Mouse (Mus musculus): ENCODE measurements at regions not wholly inside any gene's neighbourhood (a gene's known extent, or its start where the extent isn't known, plus 50 kb on each side); places are given as distances from the start of the nearest gene placed in this dataset.

DNA sequence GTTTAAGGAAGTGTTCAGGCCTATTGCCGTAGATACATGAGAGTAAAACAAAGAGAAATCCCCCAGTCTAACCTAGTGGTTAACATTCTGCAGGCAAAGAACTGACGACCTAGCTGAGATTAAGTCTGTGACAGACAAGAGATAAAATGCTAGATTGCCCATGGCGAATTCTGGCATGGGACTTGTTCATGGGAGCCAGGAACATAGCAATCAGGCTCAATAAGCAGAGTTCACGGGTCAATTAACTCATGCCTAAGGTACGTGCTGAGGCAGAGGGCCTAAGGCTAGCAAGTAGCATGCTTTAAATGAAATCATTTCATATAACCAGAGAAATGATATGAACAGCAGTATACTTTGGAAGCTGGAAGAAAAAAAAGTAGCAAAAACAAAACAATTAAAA, 1119.2 kb upstream of the Adgrl2 start:
- DNase-seq = no peak

DNA sequence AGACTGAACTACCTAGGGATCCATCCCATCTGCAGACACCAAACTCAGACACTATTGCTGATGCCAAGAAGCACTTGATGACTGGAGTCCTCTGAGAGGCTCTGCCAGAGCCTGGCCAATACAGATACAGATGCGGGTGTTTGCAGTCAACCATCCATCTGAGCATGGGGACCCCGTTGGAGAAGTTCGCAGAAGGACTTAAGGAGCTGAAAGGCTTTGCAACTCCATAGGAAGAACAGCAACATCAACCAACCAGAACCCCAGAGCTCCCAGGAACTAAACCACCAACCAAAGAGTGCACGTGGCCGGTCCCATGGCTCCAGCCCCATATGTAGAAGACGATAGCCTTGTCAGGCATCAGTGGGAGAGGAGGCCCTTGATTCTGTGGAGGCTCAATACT, 1121.9 kb upstream of the Adgrl2 start:
- DNase-seq = no peak

DNA sequence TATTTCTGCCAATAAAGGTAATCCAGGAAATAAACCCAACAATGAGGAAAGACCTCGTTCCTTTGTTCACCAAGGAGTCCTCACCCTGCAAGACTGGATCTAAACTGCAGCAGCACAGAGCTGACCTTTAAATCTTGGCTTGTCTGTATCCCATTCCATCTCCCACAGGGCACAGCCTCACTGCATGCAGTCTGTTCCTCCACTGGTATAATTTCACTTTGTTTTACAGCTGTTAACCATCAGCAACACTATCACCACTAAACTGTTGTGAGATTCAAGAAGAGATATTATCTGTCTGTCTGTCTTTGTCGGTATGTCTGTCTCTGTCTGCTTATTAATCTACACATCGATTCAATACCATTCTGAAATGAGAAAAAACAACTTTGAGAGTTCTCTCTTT, 1129.5 kb upstream of the Adgrl2 start:
- DNase-seq = no peak

DNA sequence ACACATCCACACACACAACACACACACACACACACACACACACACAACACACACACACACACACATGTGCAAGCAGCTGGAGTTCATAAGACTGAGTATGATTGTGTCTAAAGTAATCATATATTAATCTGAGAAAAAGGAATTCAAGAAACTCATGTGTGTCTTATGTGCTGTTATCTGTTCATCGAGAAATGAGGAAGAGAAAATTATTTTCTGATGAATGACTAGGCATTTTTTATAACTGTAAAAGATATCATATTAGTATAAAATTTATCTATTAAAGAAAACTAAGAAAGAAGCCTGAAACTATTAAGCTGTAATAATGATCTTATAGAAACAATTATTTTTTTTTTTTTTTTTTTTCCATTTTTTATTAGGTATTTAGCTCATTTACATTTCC, 1156.3 kb upstream of the Adgrl2 start:
- no peak for DNase-seq

DNA sequence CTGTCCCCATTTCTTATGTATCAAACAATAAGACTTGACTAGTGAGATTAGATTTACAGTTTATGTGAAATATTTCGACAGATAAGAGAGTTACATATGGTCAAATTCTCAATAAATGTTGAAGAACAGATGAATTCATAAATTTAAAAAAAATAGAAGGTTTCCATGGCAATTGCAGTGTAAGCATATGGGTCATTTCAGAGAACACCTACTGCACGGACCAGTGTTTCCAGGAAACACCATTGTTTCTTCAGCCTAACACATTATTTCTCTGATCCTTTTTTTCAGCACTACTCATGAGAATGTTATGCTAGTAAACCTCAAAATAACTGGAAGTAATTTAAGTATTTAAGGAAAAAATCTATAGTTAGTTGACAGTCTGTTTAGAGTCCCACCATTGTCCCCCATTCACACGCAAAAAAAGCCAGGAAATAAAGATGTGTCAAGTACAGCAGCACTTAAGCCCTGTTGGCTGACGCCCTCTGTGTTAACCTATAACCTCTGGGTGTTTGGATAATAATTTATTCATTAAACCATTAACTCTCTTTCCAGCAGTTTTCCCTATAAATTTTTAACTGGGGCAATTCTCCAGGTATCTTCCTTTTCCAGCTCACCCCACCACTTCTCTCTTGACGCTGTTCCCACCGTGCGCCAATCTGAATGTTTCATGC, 1160.9 kb upstream of the Adgrl2 start:
- DNase-seq = no peak

DNA sequence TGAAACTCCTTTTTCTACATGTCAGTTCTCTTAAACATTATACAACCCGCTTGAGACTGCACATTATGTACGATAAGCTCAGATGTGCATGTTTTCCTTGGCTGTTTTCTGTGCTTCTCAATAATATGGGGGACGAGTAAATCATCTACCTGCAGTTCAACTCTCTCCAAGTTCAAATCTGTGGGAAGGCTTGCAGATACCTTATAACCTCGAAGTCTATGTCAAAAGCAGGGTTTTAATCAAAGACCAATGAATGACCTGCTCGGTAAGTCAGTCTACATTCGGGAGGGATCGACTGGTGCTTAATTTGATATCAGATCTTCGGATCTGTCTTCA, 1161.4 kb upstream of the Adgrl2 start:
- DNase-seq = no peak

DNA sequence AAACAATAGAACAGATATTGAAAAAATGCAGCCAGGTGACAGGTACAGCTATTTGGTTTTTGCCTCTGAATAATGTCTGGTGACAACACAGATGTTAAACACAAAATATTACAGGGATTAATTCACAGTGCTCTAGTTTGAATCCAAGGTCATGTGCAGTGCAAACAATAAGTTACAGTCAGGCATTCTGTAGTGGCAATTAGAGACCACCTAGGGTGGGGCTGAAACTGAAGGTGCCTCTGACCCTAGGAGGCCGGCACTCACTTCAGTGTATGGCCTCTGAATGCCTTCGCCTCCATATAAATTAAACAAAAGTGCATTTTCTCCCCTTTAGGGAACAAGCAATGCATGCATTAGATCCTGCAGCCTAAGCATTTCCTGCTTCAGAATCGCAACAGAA, 1162.5 kb upstream of the Adgrl2 start:
- DNase-seq = no peak

DNA sequence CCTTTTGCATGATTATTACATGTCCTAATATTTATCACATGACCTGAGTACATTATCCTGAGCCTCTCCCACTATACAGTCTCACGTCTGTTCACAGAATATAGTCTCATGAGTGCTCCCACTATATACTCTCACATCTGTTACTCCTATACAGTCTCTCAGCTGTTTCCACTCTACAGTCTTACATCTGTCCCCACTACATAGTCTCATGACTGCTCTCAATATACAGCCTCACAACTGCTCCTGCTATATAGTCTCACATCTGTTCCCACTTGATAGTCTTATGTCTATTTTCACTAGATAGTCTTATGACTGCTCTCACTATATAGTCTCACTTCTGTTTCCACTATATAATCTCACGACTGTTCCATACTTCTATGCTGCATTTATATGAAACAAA, 1195.5 kb upstream of the Adgrl2 start:
- no peak for DNase-seq

DNA sequence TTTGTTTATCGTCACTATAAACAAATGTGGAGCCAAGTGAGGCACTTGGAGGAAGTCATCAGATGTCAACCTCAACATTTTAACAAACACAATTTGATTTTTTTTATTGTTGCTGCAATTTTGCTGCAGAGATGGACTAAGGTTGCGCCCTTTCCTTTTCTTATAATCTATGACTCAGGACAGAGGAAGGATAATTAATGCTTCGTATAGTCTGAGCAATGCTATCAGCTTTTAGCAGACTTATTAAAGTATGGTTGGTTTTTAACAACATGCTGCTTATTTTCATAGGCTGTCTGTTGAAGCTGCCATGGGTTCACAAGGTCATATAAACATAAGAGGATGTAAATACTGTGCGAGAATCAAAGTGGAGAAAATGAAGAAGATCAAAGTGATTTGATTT, 1202.8 kb upstream of the Adgrl2 start:
- DNase-seq = no peak

DNA sequence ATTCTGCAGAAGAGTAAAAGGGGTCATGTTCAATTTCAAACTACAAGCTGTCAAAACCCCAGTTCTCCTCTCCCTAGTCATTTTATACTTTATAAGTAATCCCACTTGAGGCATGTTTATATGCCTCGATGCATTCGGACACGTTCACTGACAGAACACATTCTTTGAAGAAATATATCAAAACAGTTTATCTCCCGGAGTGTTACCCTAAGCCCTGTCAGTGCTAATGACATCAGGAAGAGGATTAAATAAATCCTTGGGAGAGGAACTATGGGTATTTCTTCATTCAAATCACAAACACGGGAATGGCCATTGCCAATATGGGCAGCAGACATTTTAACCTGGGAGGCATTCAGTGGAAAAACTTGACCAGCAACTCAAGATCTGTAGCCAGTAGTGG, 1208.1 kb upstream of the Adgrl2 start:
- no peak for DNase-seq

DNA sequence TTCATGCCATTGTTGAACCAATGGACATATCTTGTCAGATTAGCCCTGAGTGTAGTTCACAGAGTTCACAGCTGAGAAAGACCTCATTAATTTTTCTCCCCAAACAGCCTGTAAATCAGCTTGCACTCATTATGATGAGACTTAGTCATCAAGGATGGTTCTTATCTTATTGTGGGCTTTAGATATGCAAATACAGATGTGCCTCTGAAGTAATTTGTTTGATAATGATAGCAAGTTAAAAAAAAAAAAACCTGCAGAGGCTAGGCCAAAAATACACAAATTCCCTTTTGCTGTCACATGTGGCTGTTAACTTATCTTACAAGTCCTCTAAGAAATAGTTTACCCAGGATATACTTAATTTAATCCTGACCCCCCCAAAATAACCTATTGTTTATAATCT, 1215.5 kb upstream of the Adgrl2 start:
- DNase-seq = no peak

DNA sequence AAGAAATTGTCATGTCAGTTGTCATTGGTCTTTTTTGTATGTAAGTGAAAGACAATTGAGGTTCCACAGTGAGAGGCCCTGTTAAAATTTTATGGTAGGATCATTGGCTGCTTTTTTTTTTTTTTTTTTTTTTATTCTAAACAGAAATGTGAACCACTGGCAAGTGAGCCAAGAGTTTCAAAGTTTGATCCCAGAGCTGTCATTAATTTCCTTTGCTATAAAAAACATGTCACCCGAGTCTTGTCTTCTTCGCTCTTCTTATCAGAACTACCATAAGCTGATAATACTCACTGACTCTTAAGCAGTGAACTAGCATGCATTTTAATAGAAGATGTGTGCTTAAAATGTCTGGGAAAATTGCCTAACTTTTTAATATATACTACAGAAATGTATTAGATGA, 1204.4 kb upstream of the Adgrl4 start:
- no peak for DNase-seq

DNA sequence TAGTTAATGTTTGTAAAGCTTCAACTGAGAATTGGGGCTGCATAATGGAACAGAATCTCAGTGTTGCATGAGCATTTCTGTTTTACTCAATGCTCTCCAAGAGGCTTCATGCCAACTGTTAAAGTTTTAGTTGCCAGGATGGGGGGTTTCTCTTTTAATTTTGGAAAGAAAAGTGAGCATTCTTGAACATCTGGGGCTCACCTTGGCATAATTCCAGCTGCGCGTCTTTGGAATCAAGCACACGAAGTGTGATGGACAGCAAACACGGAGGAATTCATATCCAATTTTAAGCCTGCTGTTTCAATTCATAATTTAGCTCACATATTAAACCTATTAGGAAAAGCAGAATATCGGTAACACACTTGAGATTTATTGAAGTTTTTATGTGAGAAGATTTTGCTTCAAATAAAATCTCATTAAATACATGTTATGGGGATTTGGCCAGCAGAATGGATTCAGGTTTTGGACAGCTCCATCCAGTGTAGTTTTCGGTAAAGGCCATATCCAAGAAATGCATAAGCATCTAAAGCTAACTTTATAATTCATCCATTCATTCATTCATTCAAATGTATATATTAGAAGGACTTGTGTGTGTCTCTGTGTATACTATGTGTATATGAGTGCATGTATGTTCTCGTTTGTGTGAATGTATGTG, 1200.6 kb upstream of the Adgrl4 start:
- no peak for DNase-seq

DNA sequence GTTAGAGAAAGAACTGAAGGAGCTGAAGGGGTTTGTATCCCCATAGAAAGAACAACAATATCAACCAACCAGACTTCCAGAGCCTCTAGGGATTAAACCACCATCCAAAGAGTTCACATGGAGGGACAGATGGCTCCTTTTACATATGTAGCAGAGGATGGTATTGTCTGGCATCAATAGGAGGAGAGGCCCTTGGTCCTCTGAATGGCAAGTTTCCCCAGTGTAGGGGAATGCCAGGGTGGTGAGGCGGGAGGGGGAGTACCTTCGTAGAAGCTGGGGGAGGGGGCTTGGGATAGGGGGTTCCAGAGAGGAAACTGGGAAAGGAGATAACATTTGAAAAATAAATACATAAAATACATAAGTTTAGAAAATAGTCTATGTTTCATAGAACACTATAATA, 1162.6 kb upstream of the Adgrl4 start:
- no peak for DNase-seq

DNA sequence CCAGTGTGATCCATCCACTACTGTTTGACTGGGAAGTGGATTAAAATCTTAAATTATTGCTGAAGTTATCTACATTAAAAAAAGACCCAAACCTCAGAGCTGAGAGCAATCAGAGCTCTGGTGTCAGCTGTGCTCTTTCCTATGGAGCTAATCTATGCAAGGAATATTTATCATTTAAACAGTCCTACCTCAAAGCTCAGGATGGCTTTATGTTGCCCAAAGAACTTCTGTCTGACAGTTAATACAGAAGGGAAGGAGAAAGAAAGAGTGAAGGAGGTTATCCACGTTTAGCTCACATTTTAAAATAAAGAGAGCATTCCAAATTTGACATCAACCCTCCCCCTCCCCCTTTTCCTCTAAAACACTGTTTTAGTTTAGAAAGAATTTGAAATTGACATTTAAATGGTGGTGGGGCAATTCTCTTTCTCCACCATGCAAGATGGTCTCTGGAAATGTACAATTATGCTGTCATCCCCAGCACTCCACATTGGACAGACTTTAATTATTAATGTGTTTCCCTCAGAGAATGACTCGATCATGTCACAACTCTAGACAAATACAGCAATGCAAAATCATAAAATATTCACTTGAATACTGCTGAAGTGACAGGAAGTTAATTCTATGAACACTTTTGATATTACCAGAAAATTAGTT, 1141.5 kb upstream of the Adgrl4 start:
- no peak for DNase-seq

DNA sequence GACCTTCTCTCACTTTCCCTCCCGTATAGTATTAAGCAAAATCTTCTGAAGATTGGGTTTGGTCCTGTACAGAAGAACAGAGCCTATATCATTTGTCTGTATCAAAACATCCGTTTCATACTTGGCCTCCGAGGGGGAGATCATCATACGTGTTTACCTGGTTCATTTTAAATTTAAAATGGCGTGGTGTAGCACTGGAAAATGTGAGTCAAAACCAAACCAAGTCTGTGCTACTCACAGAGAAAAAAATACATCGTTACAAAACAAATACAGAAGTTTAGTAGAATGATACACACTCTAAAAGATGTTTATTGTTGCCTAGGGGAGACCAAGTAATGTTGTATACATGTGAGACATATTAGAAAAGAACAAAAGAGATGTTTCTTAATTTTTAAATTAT, 1108.9 kb upstream of the Adgrl4 start:
- no peak for DNase-seq

DNA sequence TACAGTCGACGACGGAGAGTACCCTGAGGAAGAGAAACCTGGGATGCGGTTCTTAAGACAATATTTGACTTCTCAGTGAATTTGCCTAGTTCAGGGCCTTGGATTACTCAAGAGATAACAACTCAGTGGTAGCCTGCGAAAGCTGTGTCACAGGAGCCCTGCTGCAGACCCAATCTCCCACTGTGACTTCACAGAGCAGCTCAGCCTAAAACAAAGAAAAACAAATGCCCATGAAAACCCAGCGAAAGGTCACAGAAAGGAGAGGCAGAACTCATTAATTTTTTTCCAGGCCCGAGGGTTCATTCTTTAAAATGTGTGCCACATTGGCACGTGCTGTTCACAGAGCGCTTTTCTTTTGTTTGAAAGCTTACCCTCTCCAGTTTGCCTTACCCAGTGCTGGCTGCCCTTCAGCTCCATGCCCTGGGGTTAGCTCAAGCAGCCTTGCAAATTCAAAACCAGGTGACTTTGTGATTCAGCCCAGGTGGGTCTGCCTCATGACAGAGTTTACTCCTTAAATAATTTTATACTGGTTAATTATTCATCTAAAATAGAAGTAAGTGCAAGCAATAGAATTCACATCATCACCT, 1085.5 kb upstream of the Adgrl4 start:
- no peak for DNase-seq

DNA sequence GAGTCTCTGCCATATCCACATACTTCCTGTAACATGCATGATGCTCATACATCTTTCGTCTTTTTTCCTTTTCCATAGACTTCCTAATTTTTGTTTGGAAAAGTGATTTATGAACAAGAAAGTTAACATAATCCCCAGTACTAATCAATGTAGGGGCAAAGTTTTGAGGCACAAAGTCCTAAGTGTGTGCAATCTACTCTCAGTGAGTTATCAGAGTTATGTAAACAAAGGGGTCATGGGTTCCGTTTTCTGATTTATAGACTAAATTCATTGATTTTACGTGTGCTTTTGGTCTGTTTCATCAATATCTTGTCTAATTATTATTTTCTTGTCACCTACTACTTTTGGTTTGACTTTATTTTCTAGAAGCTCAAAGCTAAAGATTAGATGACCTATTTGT, 1071.9 kb upstream of the Adgrl4 start:
- DNase-seq = no peak

DNA sequence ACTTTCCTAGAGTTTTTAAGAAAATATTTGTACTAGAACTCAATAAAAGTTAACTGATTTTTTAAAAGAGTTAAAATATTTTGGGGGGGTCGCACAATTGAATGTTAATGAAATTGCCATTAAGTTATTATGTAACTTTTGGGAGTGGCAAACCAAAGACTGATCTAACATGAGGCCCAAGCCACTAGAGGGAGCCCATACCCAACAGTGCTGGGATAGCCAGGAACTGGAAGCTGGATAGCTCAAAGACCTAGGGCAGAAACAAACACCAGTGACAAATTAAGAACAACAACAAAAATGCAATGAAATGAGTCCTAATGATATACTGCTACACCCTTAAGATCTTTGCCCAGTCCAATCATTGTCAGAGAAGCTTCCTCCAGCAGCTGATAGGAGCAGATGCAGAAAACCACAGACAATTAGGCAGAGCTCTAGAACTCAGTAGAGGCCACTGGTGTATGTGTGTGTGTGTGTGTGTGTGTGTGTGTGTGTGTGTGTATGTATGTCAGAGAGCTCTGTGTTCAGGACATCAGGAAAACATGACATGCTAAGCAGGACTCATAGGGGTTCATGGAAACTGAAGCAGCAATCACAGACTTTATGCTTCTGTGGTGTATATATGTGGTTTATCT, 1052.6 kb upstream of the Adgrl4 start:
- DNase-seq = peak; percentile 39

DNA sequence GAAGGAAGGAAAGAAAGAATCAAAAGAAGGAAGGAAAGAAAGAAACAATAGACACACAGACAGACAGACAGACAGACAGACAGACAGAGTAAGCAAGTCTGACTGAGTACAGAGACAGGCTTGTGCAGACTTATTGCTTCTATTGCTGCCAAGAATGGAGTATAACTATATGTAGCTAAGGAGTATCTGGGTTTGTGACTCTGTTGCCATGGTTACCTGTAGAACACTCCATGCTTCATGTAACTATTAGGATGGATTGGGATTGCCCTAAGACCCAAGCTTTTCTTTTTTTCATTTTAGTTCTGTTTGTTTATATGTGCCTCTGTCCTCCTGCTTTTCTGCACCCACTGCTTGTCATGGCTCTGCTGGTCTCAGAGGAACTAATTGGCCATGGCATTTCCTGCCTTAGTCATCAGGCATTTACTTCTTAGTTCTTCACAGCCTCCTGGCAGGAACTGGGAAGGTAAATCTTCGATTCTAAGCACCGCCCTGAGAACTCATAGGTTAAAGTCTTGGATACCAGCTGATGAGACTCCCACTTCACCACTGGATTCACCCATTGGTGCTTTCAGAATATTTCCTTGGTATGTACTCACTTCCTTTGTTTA, 1035.9 kb upstream of the Adgrl4 start:
- DNase-seq = no peak

DNA sequence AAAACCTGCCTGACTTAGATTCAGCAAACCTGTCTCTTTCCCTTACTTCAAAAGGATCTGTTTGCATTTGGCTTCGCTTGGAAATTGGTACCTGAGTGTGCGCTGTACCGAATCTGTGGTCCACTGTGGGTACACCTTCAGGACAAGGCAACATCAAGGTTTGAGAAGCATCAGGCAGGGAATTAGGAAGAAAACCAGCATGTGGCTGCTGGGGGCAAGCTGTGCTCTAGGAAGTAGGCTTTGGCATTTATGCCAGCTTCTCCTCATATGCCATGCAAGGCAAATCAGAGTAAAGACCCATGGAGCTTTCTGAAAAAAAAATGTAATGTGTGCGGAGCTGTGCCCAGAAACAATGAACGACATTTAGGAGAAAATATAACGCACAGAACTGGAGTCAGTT, 1031.6 kb upstream of the Adgrl4 start:
- no peak for DNase-seq

DNA sequence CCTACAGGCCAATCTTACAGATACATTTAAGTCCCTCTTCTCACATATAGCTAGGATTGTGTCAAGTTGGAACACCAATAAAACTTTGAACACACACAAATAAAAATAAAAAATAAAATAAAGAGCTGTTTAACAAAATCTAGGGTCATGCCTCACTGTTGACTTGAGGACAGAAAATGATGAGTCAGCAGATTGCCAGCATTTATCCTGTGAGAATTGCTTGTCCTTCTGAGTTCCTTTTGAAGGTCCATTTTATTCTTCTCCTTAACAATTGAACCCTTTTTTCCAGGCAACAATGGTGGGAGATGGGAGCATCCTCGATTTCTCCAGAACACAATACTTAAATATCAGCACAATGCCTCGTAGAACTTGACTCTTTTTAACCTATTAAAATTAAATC, 1022.4 kb upstream of the Adgrl4 start:
- no peak for DNase-seq

DNA sequence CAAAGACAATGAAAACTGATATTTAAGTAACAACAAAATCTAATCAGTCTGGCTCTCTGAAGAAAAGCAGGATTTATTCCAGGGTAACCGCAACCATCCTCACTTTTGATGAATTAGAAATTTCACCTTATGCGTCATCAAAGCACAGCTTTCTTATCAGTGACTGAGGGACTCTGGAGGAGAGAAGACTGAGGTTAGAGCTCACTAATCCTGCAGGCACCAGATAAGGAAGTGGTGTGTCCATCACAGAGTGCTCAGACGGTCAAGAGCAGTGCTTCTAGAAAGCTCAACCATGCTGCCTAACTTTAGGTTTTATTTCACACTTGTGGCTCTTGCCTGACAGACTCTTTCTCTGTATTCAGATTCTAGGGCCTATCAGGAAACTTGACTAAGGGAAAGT, 1021.2 kb upstream of the Adgrl4 start:
- DNase-seq = no peak

DNA sequence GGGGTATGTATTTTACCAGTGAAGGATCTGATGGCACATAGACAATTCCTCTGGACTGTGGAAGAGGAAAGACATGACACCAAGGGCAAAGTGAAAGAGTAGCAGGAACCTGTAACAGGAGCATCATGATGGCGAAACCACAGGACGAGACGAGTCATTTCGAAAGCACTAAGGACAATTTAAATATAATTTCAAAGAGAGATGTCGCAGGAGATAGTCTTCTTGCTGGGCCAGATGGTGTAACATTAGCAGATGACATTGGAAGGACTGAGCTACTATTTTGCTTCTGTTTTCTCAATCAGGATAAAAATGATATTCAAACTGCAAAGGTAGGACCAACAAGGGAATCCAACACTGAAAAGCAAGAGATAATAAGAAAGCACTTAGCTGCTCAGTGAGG, 1009.7 kb upstream of the Adgrl4 start:
- no peak for DNase-seq

All from right cerebral cortex, postnatal 4 days (tissue).